Mouse (Mus musculus): ENCODE results near the gene Trim45. TPM values are rescaled to one million over a fixed set of nuclear protein-coding genes. Genes with fewer than 3 reads are reported as not detected.

The Trim45 gene
- 10 to 100 TPM in 1 of 2 experiments, 1 to 10 TPM in 1; 9.1 to 10.4 TPM for total RNA-seq (2021)
- long read RNA-seq, experiment 1, full-length matches to known transcripts, result 1 of 3 reads
- long read RNA-seq, experiment 1, partial matches to known transcripts, result 1 of 3 reads
- long read RNA-seq, experiment 1, other reads (novel, unspliced or antisense), result 1 of 3 reads
- long read RNA-seq, experiment 2, full-length matches to known transcripts, result 1 of 1 reads
- long read RNA-seq, experiment 2, partial matches to known transcripts, result 0 of 1 reads
- long read RNA-seq, experiment 2, other reads (novel, unspliced or antisense), result 0 of 1 reads

DNA sequence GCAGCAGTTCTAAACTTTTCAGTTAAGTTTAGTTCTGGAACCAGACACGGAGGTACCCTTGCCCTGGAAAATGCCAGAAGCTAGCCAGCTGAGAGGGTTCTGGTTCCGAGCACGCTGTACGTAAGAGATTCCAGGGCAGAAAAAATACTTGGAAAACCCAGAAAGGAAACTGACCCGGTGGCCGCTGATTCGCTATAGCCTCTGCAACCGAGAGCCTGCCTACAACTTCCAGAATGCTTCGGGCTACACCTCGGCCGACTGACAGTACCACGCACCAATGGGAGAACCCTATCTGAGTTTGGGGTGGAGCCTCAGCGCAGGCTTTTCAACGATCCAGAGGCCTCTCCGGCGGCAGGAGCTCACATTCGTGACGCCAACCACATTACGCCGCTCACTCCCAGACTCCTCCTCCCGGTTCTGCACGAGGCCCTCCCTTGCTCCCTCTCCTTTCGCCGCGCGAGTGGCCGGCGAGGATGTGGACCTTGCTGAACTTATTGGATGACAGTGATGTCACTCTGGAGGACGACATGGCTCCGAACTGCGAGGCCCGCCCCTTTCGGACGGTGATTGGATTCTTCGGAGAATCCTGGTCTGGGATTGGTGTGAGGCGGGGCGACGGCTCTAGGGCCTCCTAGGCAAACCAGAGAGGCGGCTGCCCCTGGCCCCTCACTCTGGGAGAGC, at the start of gene Trim45:
Gene Trim45, plus strand, starts transcription at position 378 of the 681 bp plus-strand sequence.
- intact Hi-C loops (cut with DNase I), result no loop called here
- peak; percentile 96 to 98 for DNase-seq

GRCm38 (mm10) chr3:100877057-100877456, 44.9 kb upstream of the Trim45 start:
- no peak for DNase-seq
- intact Hi-C loops (cut with DNase I), result no loop called here

GRCm38 (mm10) chr3:100881403-100881802, 40.6 kb upstream of the Trim45 start:
- no peak for DNase-seq
- intact Hi-C loops (cut with DNase I), result no loop called here

- intact Hi-C loops (cut with DNase I), result no loop called here
- no peak for DNase-seq
These were observed 40.0 kb upstream of the Trim45 start for GRCm38 (mm10) chr3:100881843-100882634.

DNA sequence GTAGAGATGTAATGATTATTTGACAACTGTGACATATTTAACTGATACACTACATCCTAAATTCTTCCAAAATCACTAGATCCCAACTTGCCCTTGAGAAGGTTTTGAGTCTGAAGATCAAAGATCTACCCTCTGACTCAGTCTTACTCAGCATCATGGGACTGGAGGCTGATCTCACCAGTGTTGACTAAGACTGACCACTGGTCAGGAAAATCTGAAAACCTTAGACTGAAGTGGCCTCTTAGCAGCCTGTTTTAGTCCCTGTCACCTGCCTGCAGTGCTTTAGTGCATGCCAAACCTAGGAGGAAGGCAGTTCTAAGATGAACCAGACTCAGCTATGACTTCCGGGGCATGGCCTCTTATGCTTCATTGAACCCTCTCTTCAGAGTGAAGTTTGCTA, 32.8 kb upstream of the Trim45 start:
- DNase-seq, result no peak
- intact Hi-C loops (cut with DNase I), result no loop called here

GRCm38 (mm10) chr3:100890406-100890805, 31.6 kb upstream of the Trim45 start:
- DNase-seq, result no peak
- intact Hi-C loops (cut with DNase I), result no loop called here

- intact Hi-C loops (cut with DNase I), result no loop called here
- no peak for DNase-seq
These were observed 29.3 kb upstream of the Trim45 start for GRCm38 (mm10) chr3:100892383-100893335.

DNA sequence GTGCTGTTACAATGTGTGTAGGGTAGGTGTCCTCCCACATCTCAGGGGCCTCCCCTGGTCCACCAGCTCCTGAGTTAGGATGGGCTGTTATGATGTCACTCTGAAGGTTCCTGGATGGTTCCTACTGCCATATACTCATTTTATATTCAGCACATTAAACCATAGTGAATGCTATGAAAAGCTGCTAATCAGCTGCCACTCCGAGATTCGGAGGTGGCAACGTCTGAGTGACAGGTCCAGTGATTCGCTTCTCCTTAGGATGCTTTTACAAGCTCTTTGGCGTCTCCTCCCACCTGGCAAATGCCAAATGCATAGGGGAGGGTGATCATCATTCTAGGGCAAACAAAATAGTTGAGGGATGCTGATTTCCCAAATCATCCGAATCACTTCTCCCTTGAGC, 26.5 kb upstream of the Trim45 start:
- intact Hi-C loops (cut with DNase I), result no loop called here
- DNase-seq, result no peak

- DNase-seq, result no peak
- intact Hi-C loops (cut with DNase I), result loop anchor here (2.0 kb wide), 1 partner anchor 137 kb away; no protein-coding TSS in a partner anchor
These were observed 15.9 kb upstream of the Trim45 start for GRCm38 (mm10) chr3:100906128-100906527.

DNA sequence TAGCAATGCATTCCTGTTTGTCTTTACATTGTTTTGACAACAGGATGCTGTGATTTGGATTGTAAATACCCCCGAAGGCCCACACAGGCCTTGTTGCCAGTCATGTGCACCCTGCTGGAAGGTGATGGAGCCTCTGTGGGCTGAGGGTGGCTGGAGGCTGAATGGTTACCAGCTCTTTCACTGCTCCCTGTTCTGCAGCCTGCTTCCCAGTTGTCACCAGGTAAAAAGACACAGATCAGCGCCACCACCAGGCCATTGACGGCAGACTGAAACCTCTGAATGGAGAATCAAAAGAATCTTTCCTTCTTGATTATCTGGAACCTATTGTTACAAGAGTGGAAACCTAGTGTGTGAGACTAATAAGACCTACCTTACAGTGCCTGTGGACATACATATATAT, 15.1 kb upstream of the Trim45 start:
- intact Hi-C loops (cut with DNase I), result loop anchor here (2.0 kb wide), 1 partner anchor 138 kb away; no protein-coding TSS in a partner anchor
- DNase-seq, result peak in 1 of 2 experiments; percentile 25

DNA sequence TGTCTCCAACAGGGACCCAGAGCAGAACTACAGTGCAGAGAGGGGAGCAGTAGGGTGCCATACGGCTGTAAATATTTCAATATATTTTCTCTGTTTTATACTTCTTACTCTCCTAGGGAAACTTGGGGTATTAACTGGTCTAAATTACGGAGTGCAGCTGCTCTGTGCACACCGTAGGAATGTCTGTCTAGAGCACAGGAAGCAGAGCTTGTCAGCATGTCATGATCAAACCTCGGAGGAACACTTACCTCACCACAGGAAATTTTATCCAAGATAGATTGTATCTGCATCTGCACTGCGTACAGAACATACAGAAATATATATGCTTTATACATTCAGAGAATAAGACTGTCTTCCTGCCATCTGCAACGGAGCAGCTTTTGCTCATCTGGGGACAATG, 13.4 kb upstream of the Trim45 start:
- no peak for DNase-seq
- intact Hi-C loops (cut with DNase I), result no loop called here

- intact Hi-C loops (cut with DNase I), result no loop called here
- DNase-seq, result no peak
These were observed 11.4 kb upstream of the Trim45 start for GRCm38 (mm10) chr3:100910621-100911020.

GRCm38 (mm10) chr3:100911026-100911425, 11.0 kb upstream of the Trim45 start:
- intact Hi-C loops (cut with DNase I), result no loop called here
- DNase-seq, result no peak

DNA sequence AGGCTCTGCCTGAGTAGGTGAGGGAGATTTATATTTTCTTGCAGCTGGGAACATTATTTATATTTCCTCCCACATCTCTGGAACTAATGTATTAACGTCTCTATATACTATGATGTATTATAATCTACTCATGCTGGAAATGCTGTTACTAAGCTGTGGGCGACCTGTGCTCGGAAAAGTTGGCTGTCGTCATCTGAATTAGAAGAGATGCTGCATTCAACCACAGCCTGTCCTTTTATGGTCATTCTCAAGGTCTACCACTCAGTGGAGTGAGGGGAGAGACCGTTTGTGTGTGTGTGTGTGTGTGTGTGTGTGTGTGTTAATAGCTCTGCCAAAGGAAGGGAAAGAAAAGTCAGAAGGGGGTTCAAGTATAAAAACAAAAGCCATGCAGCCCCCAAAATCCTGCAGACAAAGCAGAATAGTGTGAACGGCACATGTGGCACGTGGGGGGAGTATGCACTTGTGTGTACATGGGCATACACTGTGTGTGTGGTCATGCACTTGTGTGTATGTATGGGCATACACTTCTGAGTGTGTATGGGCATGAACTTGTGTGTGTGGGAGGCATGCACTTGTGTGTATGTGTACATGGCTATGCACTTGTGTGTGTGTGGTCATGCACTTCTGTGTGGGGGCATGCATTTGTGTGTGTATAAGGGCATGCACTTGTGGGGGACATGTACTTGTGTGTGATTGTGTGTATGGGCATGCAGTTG, 10.3 kb upstream of the Trim45 start:
- DNase-seq, result no peak
- intact Hi-C loops (cut with DNase I), result no loop called here

DNA sequence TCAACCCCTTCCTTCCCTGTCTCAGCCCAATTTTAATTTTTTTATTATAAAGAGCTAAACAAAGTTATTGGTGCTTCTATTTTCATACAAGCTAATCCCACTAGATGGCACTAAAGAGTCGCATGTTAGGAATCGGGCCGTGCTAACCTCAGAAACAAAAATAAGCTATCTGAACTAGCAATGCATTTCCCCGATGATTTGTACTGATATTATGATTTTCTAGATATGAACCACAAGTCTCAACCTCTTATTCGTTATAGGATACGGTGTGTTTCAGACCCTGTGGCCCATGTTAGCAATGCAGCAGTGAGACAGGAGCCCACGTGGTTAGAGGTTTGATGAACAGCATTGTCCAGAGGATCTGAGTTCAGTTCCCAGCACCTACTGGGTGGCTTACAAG, 5.2 kb upstream of the Trim45 start:
- intact Hi-C loops (cut with DNase I), result no loop called here
- peak in 1 of 2 experiments; percentile 32 for DNase-seq

DNA sequence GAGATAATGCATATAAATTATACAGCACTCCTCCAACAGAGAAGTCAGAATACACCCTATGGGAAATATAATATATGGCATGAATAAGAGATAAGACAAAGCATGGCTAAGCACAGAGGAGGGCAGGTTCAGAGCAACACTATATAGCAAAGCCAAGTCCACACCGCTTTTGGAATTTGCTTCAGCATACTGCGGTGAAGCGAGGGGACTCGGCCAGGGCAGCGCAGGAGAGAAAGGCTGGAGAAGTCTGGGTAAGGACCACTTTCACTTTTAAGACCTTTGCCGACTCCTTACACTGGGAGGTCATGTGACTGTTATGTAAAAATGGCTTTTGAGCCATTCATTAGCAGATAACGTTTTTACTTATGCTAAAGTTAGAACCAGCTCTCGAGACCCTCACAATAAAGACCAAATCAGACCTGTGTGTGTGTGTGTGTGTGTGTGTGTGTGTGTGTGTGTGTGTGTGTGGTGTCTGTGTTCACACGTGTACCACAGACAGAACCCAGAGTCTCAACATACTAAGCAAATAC, 1.3 kb upstream of the Trim45 start:
- DNase-seq, result no peak
- intact Hi-C loops (cut with DNase I), result no loop called here

- intact Hi-C loops (cut with DNase I), result no loop called here
- DNase-seq, result no peak
These were observed 739 bp downstream of the Trim45 start for GRCm38 (mm10) chr3:100922506-100923375.

GRCm38 (mm10) chr3:100924065-100924732, 2.2 kb downstream of the Trim45 start:
- peak in 1 of 2 experiments; percentile 50 for DNase-seq
- intact Hi-C loops (cut with DNase I), result no loop called here

Data from heart, postnatal 14 days (tissue).